Mouse (Mus musculus) layer of hippocampus, adult 6 months (tissue): Measurements from ENCODE around the gene Zc3h12c. TPM values are rescaled to one million over a fixed set of nuclear protein-coding genes. Genes with fewer than 3 reads are reported as not detected.

Experiments used
- long read RNA-seq, 2 experiments: library from polyadenylated mRNA; unstranded; transcript quantifications; one replicate each; pipeline ENCODE4 v2.0.0; 2019 to 2020
- microRNA-seq: library from miRNA; unstranded; fragments of <30 nt; microRNA quantifications from one replicate; pipeline ENCODE4 v1.2.0, GENCODE M21; 2020
- polyA plus RNA-seq: library from polyadenylated mRNA; unstranded; fragments of <200 nt; fragmentation: Nextera tagmentation; gene quantifications from 2 replicates; pipeline ENCODE4 v1.2.3, GENCODE M21; 2021

Gene Zc3h12c
- 0.67 and 0.88 TPM in 2 replicates for polyA plus RNA-seq
- long read RNA-seq, experiment 1, partial matches to known transcripts, result 0 of 1 reads
- long read RNA-seq, experiment 1, other reads (novel, unspliced or antisense), result 1 of 1 reads
- long read RNA-seq, experiment 2, partial matches to known transcripts, result 1 of 3 reads
- long read RNA-seq, experiment 2, other reads (novel, unspliced or antisense), result 2 of 3 reads

GRCm38 (mm10) chr9:52167863-52168685 is at the start of gene Zc3h12c:
Zc3h12c (minus strand) TSS chr9:52168572.

Small RNA genes lying within 50 kb of the gene (microRNA-seq; reads per million reads assigned to microRNA genes)
- gene Gm27686 (not detected), gene Mir6244 (not detected)

Other genes starting within 250 kb of the Zc3h12c start
- gene Fdx1, start 205.0 kb downstream of the Zc3h12c start, polyA plus RNA-seq, result 59.0 and 60.7 TPM in 2 replicates
- gene Rdx, start 121.4 kb downstream of the Zc3h12c start, polyA plus RNA-seq, result 46.5 and 47.2 TPM in 2 replicates